Comparison of ENCODE assay signal across 23 mouse cellular contexts in genomic region chr7:27459640-27460039, GRCm38 (mm10). TPM values are rescaled to one million over a fixed set of nuclear protein-coding genes. Genes with fewer than 3 reads are reported as not detected.
DNase-seq lines count a peak whose midpoint lies in the region; ATAC-seq and TF ChIP-seq lines count a peak whose summit lies in the region.
"Had no signal": no experiment of that assay in that cellular context is flagged by ENCODE, and none has a peak within 500 bp of the region (broad histone marks: within the 10 kb centered on the region; RNA-seq: fewer than 3 reads in every experiment).

No protein-coding gene starts in this region.

- TF ChIP-seq POLR2A in MEL (IDR thresholded peaks at IDR 0.05; ENCODE audit: control insufficient read depth in 1 of 2, insufficient read depth in 1 of 2, low read depth in 1 of 2, low read length in 2 of 2, poor library complexity in 1 of 2) = no peak

- WGBS in liver, embryonic 15.5 days (ENCODE audit: insufficient replicate concordance) = 28% methylated on average over 5 of the region's 5 CpGs

- H3K27ac ChIP-seq in MEL (ENCODE audit: control insufficient read depth, low read depth, low read length) = peak overlapping the region; percentile 24; the same call in 1 of the 2 replicates
- peak overlapping the region; percentile 80 for H3K27ac ChIP-seq in liver, embryonic 15.5 days (replicated peaks)
- H3K27ac ChIP-seq: embryonic facial prominence, embryonic 15.5 days; forebrain, embryonic 10.5 days; forebrain, embryonic 15.5 days; hindbrain, embryonic 15.5 days had no signal

- H3K9ac ChIP-seq in MEL (ENCODE audit: control insufficient read depth, low read depth, low read length, poor library complexity, severe bottlenecking) = no peak overlapping the region
- H3K9ac ChIP-seq in liver, embryonic 15.5 days = no peak overlapping the region
- H3K9ac ChIP-seq: embryonic facial prominence, embryonic 15.5 days; forebrain, embryonic 15.5 days; hindbrain, embryonic 15.5 days had no signal

- peaks cover 5% of the 10 kb centered on the region; the same call in 1 of the 2 replicates for H3K79me2 ChIP-seq in MEL (ENCODE audit: control insufficient read depth, insufficient read depth, low read length, poor library complexity)

- peak; percentile 28 for ATAC-seq in G1E (ENCODE audit: extremely low read depth, insufficient number of reproducible peaks, low FRiP score, poor library complexity, severe bottlenecking)
- ATAC-seq in liver, embryonic 15.5 days (ENCODE audit: insufficient read depth) = peak; percentile 30
- peak; percentile 62 for ATAC-seq in megakaryocyte-erythroid progenitor cell, adult 5-6 weeks (replicated peaks; ENCODE audit: low FRiP score, low TSS enrichment, poor library complexity, severe bottlenecking)
- ATAC-seq: activated CD4-positive, CD25-positive, alpha-beta regulatory T cell, adult 4 months; CD4-positive, CD25-positive, alpha-beta regulatory T cell, adult 4 months; forebrain, embryonic 15.5 days; Patski had no signal

- TF ChIP-seq RAD21 in MEL (IDR thresholded peaks at IDR 0.05; ENCODE audit: low read depth, low read length) = no peak

- H3K4me2 ChIP-seq in liver, embryonic 15.5 days = peak overlapping the region; percentile 25; the same call in 1 of the 2 replicates
- H3K4me2 ChIP-seq: embryonic facial prominence, embryonic 15.5 days; forebrain, embryonic 15.5 days; hindbrain, embryonic 15.5 days had no signal

- peak in 1 of 2 experiments; percentile 71; a peak in 1 of 4 replicates for TF ChIP-seq EP300 in MEL (IDR thresholded peaks at IDR 0.05; ENCODE audit: low read depth in 1 of 2, low read length in 2 of 2)

- H3K9me3 ChIP-seq in G1E (replicated peaks) = no peaks in the 10 kb centered on the region
- no peaks in the 10 kb centered on the region for H3K9me3 ChIP-seq in MEL (replicated peaks; ENCODE audit: insufficient read depth, low read length)
- no peaks in the 10 kb centered on the region for H3K9me3 ChIP-seq in liver, embryonic 15.5 days (replicated peaks)
- H3K9me3 ChIP-seq: embryonic facial prominence, embryonic 15.5 days; forebrain, embryonic 15.5 days; hindbrain, embryonic 15.5 days had no signal

- H3K4me1 ChIP-seq in G1E (ENCODE audit: insufficient read depth, low read depth, low read length) (peaks cover 54% of the 10 kb centered on the region), MEL (ENCODE audit: control insufficient read depth in 1 of 2, insufficient read depth in 2 of 2, low read length in 2 of 2) (peaks cover 6 to 11% of the 10 kb centered on the region in 2 experiments)
- H3K4me1 ChIP-seq in liver, embryonic 15.5 days (replicated peaks) = peaks cover 59% of the 10 kb centered on the region
- H3K4me1 ChIP-seq: embryonic facial prominence, embryonic 15.5 days; forebrain, embryonic 10.5 days; forebrain, embryonic 15.5 days; hindbrain, embryonic 15.5 days had no signal

- H3K4me3 ChIP-seq in G1E (ENCODE audit: low read depth, low read length) (peak overlapping the region; percentile 57; the same call in 1 of the 2 replicates), MEL (ENCODE audit: control insufficient read depth in 1 of 2, insufficient read depth in 1 of 2, low read depth in 2 of 2, low read length in 2 of 2) (no peak overlapping the region)
- no peak overlapping the region for H3K4me3 ChIP-seq in liver, embryonic 15.5 days (replicated peaks)
- H3K4me3 ChIP-seq: embryonic facial prominence, embryonic 15.5 days; erythroblast, embryonic 14.5 days; forebrain, embryonic 10.5 days; forebrain, embryonic 15.5 days; hindbrain, embryonic 15.5 days had no signal

- TF ChIP-seq CTCF in G1E (IDR thresholded peaks at IDR 0.05; ENCODE audit: low read depth, low read length) (no peak), MEL (IDR thresholded peaks at IDR 0.05 in 2 of 3, conservative IDR thresholded peaks at IDR 0.05 in 1 of 3; ENCODE audit: control insufficient read depth in 1 of 3, insufficient read depth in 1 of 3, low read depth in 2 of 3, low read length in 3 of 3, poor library complexity in 1 of 3, severe bottlenecking in 1 of 3) (no peak)

- DNase-seq in G1E (ENCODE audit: low spot score) = no peak
- DNase-seq in MEL (ENCODE audit: low read depth, low spot score) = no peak
- no peak for DNase-seq in adrenal gland, postnatal 4 days (ENCODE audit: low spot score in 2 of 2)
- no peak for DNase-seq in layer of hippocampus, adult 18-20 months (ENCODE audit: low spot score in 2 of 2)
- DNase-seq: adrenal gland, postnatal 14 days; cerebellum, adult 2 months; cerebellum, postnatal 10 days; embryo, embryonic 11 days; gastrocnemius, postnatal 36 days; heart, adult 11 months; heart, postnatal 36 days had no signal

- H3K36me3 ChIP-seq in G1E (replicated peaks) (peaks cover 71% of the 10 kb centered on the region), MEL (ENCODE audit: control insufficient read depth in 1 of 2, insufficient read depth in 2 of 2, low read length in 2 of 2) (peaks cover 0 to 26% of the 10 kb centered on the region in 2 experiments; a peak in 3 of 4 replicates)
- peaks cover 100% of the 10 kb centered on the region for H3K36me3 ChIP-seq in liver, embryonic 15.5 days (replicated peaks)
- H3K36me3 ChIP-seq: embryonic facial prominence, embryonic 15.5 days; forebrain, embryonic 10.5 days; forebrain, embryonic 15.5 days; hindbrain, embryonic 15.5 days had no signal

- no peaks in the 10 kb centered on the region for H3K27me3 ChIP-seq in G1E (ENCODE audit: insufficient read depth, low read length)
- H3K27me3 ChIP-seq in MEL (ENCODE audit: control insufficient read depth in 1 of 2, insufficient read depth in 2 of 2, low read length in 2 of 2) = no peaks in the 10 kb centered on the region
- no peaks in the 10 kb centered on the region for H3K27me3 ChIP-seq in liver, embryonic 15.5 days
- H3K27me3 ChIP-seq: embryonic facial prominence, embryonic 15.5 days; forebrain, embryonic 15.5 days; hindbrain, embryonic 15.5 days; Patski had no signal

RNA-seq across cellular contexts. Expression of gene Blvrb, which starts 11.9 kb away (rescaled TPM):
- total RNA-seq in G1E (2014; fragmentation: Nextera tagmentation) (438 and 479 TPM in 2 replicates), G1E (2017) (212 and 254 TPM in 2 replicates), MEL (2012; rRNA removed) (183 and 245 TPM in 2 replicates)
- polyA plus RNA-seq in G1E (2012) (394 and 460 TPM in 2 replicates), MEL (2012; ENCODE audit: insufficient read depth in 1 of 2, insufficient read length in 2 of 2, low read depth in 1 of 2, low replicate concordance in 2 of 2, missing spikeins in 1 of 2) (100 to 1,000 TPM in 1 of 2 experiments, not detected in 1; 210 TPM)
- 920 and 1,009 TPM in 2 replicates for polyA plus RNA-seq in liver, embryonic 15.5 days (2015; fragmentation: Nextera tagmentation; extraction: Ambion mirVana)
- total RNA-seq in megakaryocyte-erythroid progenitor cell, adult 5-6 weeks (2014; fragmentation: Nextera tagmentation) = 667 and 741 TPM in 2 replicates
- 183 and 213 TPM in 2 replicates for total RNA-seq in megakaryocyte-erythroid progenitor cell, adult 5-6 weeks (2017)
- 10 to 100 TPM; 58.4 to 62.1 TPM for total RNA-seq in adrenal gland, postnatal 4 days (2021)
- 10 to 100 TPM; 18.5 to 20.1 TPM for total RNA-seq in layer of hippocampus, adult 18-20 months (2021)

RNA-seq across cellular contexts. Expression of gene Sptbn4, which starts 12.2 kb away (rescaled TPM):
- total RNA-seq in G1E (2014; fragmentation: Nextera tagmentation) (0.92 and 2.9 TPM in 2 replicates), G1E (2017) (1.1 and 1.2 TPM in 2 replicates), MEL (2012; rRNA removed) (0.19 and 0.36 TPM in 2 replicates)
- polyA plus RNA-seq in G1E (2012) (0.91 and 1.1 TPM in 2 replicates), MEL (2012; ENCODE audit: insufficient read depth in 1 of 2, insufficient read length in 2 of 2, low read depth in 1 of 2, low replicate concordance in 2 of 2, missing spikeins in 1 of 2) (under 1 TPM in 1 of 2 experiments, not detected in 1; 0.68 TPM)
- 0.06 and 0.09 TPM in 2 replicates for polyA plus RNA-seq in liver, embryonic 15.5 days (2015; fragmentation: Nextera tagmentation; extraction: Ambion mirVana)
- 0.09 and 0.37 TPM in 2 replicates for total RNA-seq in megakaryocyte-erythroid progenitor cell, adult 5-6 weeks (2014; fragmentation: Nextera tagmentation)
- 0.15 TPM in 1 of 2 replicates, not detected in the other for total RNA-seq in megakaryocyte-erythroid progenitor cell, adult 5-6 weeks (2017)
- total RNA-seq in adrenal gland, postnatal 4 days (2021) = 1 to 10 TPM; 1.2 to 1.4 TPM
- 100 to 1,000 TPM; 130 to 133 TPM for total RNA-seq in layer of hippocampus, adult 18-20 months (2021)
- total RNA-seq: common myeloid progenitor, adult 5-6 weeks; gastrocnemius, adult 8-10 months had no signal

RNA-seq across cellular contexts. Expression of gene Sertad3, which starts 13.9 kb away (rescaled TPM):
- total RNA-seq in G1E (2014; fragmentation: Nextera tagmentation) (5.2 and 9.0 TPM in 2 replicates), G1E (2017) (15.8 and 18.1 TPM in 2 replicates), MEL (2012; rRNA removed) (2.0 and 2.4 TPM in 2 replicates)
- polyA plus RNA-seq in G1E (2012) (24.0 and 27.0 TPM in 2 replicates), MEL (2012; ENCODE audit: insufficient read depth in 1 of 2, insufficient read length in 2 of 2, low read depth in 1 of 2, low replicate concordance in 2 of 2, missing spikeins in 1 of 2) (1 to 10 TPM in 1 of 2 experiments, not detected in 1; 6.7 TPM)
- polyA plus RNA-seq in liver, embryonic 15.5 days (2015; fragmentation: Nextera tagmentation; extraction: Ambion mirVana) = 35.6 and 38.9 TPM in 2 replicates
- total RNA-seq in megakaryocyte-erythroid progenitor cell, adult 5-6 weeks (2014; fragmentation: Nextera tagmentation) = 4.8 and 10.1 TPM in 2 replicates
- 4.3 and 12.5 TPM in 2 replicates for total RNA-seq in megakaryocyte-erythroid progenitor cell, adult 5-6 weeks (2017)
- total RNA-seq in adrenal gland, postnatal 4 days (2021) = 10 to 100 TPM; 16.7 to 17.3 TPM
- 1 to 10 TPM; 4.2 to 5.1 TPM for total RNA-seq in layer of hippocampus, adult 18-20 months (2021)

RNA-seq across cellular contexts. Expression of gene Sertad1, which starts 27.1 kb away (rescaled TPM):
- total RNA-seq in G1E (2014; fragmentation: Nextera tagmentation) (18.5 and 18.6 TPM in 2 replicates), G1E (2017) (62.3 and 63.1 TPM in 2 replicates), MEL (2012; rRNA removed) (9.9 and 12.4 TPM in 2 replicates)
- polyA plus RNA-seq in G1E (2012) (56.9 and 75.3 TPM in 2 replicates), MEL (2012; ENCODE audit: insufficient read depth in 1 of 2, insufficient read length in 2 of 2, low read depth in 1 of 2, low replicate concordance in 2 of 2, missing spikeins in 1 of 2) (10 to 100 TPM in 1 of 2 experiments, not detected in 1; 10.6 TPM)
- polyA plus RNA-seq in liver, embryonic 15.5 days (2015; fragmentation: Nextera tagmentation; extraction: Ambion mirVana) = 28.2 and 29.6 TPM in 2 replicates
- total RNA-seq in megakaryocyte-erythroid progenitor cell, adult 5-6 weeks (2014; fragmentation: Nextera tagmentation) = 2.0 and 6.6 TPM in 2 replicates
- 9.7 and 11.3 TPM in 2 replicates for total RNA-seq in megakaryocyte-erythroid progenitor cell, adult 5-6 weeks (2017)
- total RNA-seq in adrenal gland, postnatal 4 days (2021) = 10 to 100 TPM; 18.1 to 18.8 TPM
- 10 to 100 TPM in 1 of 2 experiments, 1 to 10 TPM in 1; 8.7 to 11.5 TPM for total RNA-seq in layer of hippocampus, adult 18-20 months (2021)

RNA-seq across cellular contexts. Expression of gene Prx, which starts 39.5 kb away (rescaled TPM):
- total RNA-seq in G1E (2014; fragmentation: Nextera tagmentation) = 1.5 and 1.7 TPM in 2 replicates
- 0.93 and 1.3 TPM in 2 replicates for total RNA-seq in G1E (2017)
- polyA plus RNA-seq in G1E (2012) = 2.3 and 2.7 TPM in 2 replicates
- 0.39 TPM in 2 replicates for total RNA-seq in MEL (2012; rRNA removed)
- polyA plus RNA-seq in MEL (2012; ENCODE audit: insufficient read depth in 1 of 2, insufficient read length in 2 of 2, low read depth in 1 of 2, low replicate concordance in 2 of 2, missing spikeins in 1 of 2) = 1 to 10 TPM in 1 of 2 experiments, not detected in 1; 1.4 TPM
- polyA plus RNA-seq in liver, embryonic 15.5 days (2015; fragmentation: Nextera tagmentation; extraction: Ambion mirVana) = 0.67 and 0.75 TPM in 2 replicates
- 0.77 and 1.9 TPM in 2 replicates for total RNA-seq in megakaryocyte-erythroid progenitor cell, adult 5-6 weeks (2014; fragmentation: Nextera tagmentation)
- total RNA-seq in megakaryocyte-erythroid progenitor cell, adult 5-6 weeks (2017) = 1.3 and 1.4 TPM in 2 replicates
- total RNA-seq in adrenal gland, postnatal 4 days (2021) = 1 to 10 TPM; 7.0 to 8.8 TPM
- total RNA-seq in layer of hippocampus, adult 18-20 months (2021) = under 1 TPM; 0.25 to 0.35 TPM

Comparison
In these comparisons a context has a peak if more than half of its experiments do, and no peak if none do; other contexts are left out.
1. RNA of gene Sptbn4, which starts 12.2 kb away (total RNA-seq): 130 to 133 TPM in layer of hippocampus, adult 18-20 months; 0.92 to 2.9 TPM in G1E, 1.2 to 1.4 TPM in adrenal gland, postnatal 4 days, 0.19 to 0.36 TPM in MEL and 0.09 to 0.37 TPM in megakaryocyte-erythroid progenitor cell, adult 5-6 weeks; every median in the first group is over 10 times any median in the second.
2. Peak in every context shown above with its lines, with median percentiles within 50 percentile points of each other: ATAC-seq.